Mouse (Mus musculus) heart, embryonic 14.5 days (tissue): ENCODE data around the gene Phospho1. TPM values are rescaled to one million over a fixed set of nuclear protein-coding genes. Genes with fewer than 3 reads are reported as not detected.

ENCODE experiments used
- ATAC-seq: fragments of 200-750 bp; cut with Nextera tagmentation; 2 replicates; pipeline ENCODE4 v1.8.0; 2017; ENCODE audit warnings: low read depth, moderate TSS enrichment; ENCODE audit not compliant: insufficient number of reproducible peaks, insufficient read depth, low FRiP score
- H3K27ac ChIP-seq, 2 experiments: fragments of 200-500 bp in 1 of 2; fragments of 300-500 bp in 1 of 2; sonication (generic) in 1 of 2; replicated peaks in 1 of 2; 2 replicates each; pipeline ENCODE4 v1.5.1; 2012 to 2014; ENCODE audit warnings: low read depth in 2 of 2, low read length in 2 of 2, control low read depth in 1 of 2, mild to moderate bottlenecking in 1 of 2, mixed read lengths in 1 of 2; ENCODE audit not compliant: control insufficient read depth in 1 of 2, insufficient read depth in 1 of 2
- H3K27me3 ChIP-seq: fragments of 300-500 bp; sonication (generic); 2 replicates; pipeline ENCODE4 v1.6.1; 2014; ENCODE audit warnings: mild to moderate bottlenecking, low read length, control low read depth; ENCODE audit not compliant: control insufficient read depth, insufficient read depth
- H3K36me3 ChIP-seq: fragments of 300-500 bp; sonication (generic); 2 replicates; pipeline ENCODE4 v1.6.1; 2014; ENCODE audit warnings: mild to moderate bottlenecking, control low read depth, low read length, mixed read lengths; ENCODE audit not compliant: control insufficient read depth, insufficient read depth
- H3K4me1 ChIP-seq, 2 experiments: fragments of 200-500 bp in 1 of 2; fragments of 300-500 bp in 1 of 2; sonication (generic) in 1 of 2; 2 replicates each; pipeline ENCODE4 v1.6.1; 2012 to 2014; ENCODE audit warnings: low read length in 2 of 2, control low read depth in 1 of 2, mixed read lengths in 1 of 2; ENCODE audit not compliant: control insufficient read depth in 2 of 2, insufficient read depth in 2 of 2
- H3K4me2 ChIP-seq: fragments of 300-500 bp; sonication (generic); 2 replicates; pipeline ENCODE4 v1.6.1; 2014; ENCODE audit warnings: mild to moderate bottlenecking, low read length
- H3K4me3 ChIP-seq, 2 experiments: fragments of 200-500 bp in 1 of 2; fragments of 300-500 bp in 1 of 2; sonication (generic) in 1 of 2; 2 replicates each; pipeline ENCODE4 v1.5.1; 2012 to 2014; ENCODE audit warnings: low read length in 2 of 2, mild to moderate bottlenecking in 2 of 2, control low read depth in 1 of 2, low read depth in 1 of 2, moderate library complexity in 1 of 2; ENCODE audit not compliant: control insufficient read depth in 1 of 2, insufficient read depth in 1 of 2
- H3K9ac ChIP-seq: fragments of 300-500 bp; sonication (generic); 2 replicates; pipeline ENCODE4 v1.6.1; 2014; ENCODE audit warnings: mild to moderate bottlenecking, low read length
- H3K9me3 ChIP-seq: fragments of 300-500 bp; sonication (generic); 2 replicates; pipeline ENCODE4 v1.6.1; 2016; ENCODE audit warnings: low read length, control low read depth; ENCODE audit not compliant: control insufficient read depth
- WGBS: fragments of 180-500 bp; shearing (Covaris S2); extraction: QIAGEN DNeasy Blood & Tissue Kit; methylation state at CpG from one replicate; pipeline ENCODE4 v1.1.7; 2014; 5-methylcytosine and 5-hydroxymethylcytosine counted together
- polyA plus RNA-seq: library from polyadenylated mRNA; unstranded; fragments of >200 nt; fragmentation: Nextera tagmentation; extraction: Ambion mirVana; gene quantifications from 2 replicates; pipeline ENCODE4 v1.2.1, GENCODE M21; 2014

Gene Phospho1
- polyA plus RNA-seq, 1 experiment from 2014 or later = 2.9 TPM

GRCm38 (mm10) chr11:95825625-95826024, 1.3 kb downstream of the Phospho1 start:
- no peak overlapping the region for H3K4me3 ChIP-seq
- H3K36me3 ChIP-seq = no peaks in the 10 kb centered on the region
- no peak for ATAC-seq
- H3K4me2 ChIP-seq = no peak overlapping the region
- H3K27me3 ChIP-seq = peaks cover 28% of the 10 kb centered on the region
- H3K9ac ChIP-seq = peak overlapping the region; percentile 77; the same call in 1 of the 2 replicates
- WGBS = 53% methylated on average over 3 of the region's 3 CpGs
- H3K9me3 ChIP-seq = no peaks in the 10 kb centered on the region
- peaks cover 2 to 22% of the 10 kb centered on the region in 2 experiments for H3K4me1 ChIP-seq
- H3K27ac ChIP-seq = no peak overlapping the region

- Histone ChIP-seq H3K9me3 (no peaks in the 10 kb centered on the region), H3K36me3 (no peaks in the 10 kb centered on the region), H3K27ac (no peak overlapping the region), H3K4me1 (peaks cover 5 to 31% of the 10 kb centered on the region in 2 experiments), H3K27me3 (peaks cover 37% of the 10 kb centered on the region), H3K4me3 (no peak overlapping the region), H3K4me2 (no peak overlapping the region), H3K9ac (no peak overlapping the region; the same call in 1 of the 2 replicates)
- WGBS = 48% methylated on average over 6 of the region's 6 CpGs
- no peak for ATAC-seq
Observed at GRCm38 (mm10) chr11:95826317-95827167, 2.2 kb downstream of the Phospho1 start.

GRCm38 (mm10) chr11:95827168-95827447, 2.8 kb downstream of the Phospho1 start:
- H3K36me3 ChIP-seq = no peaks in the 10 kb centered on the region
- H3K4me1 ChIP-seq = peaks cover 5 to 32% of the 10 kb centered on the region in 2 experiments
- H3K4me3 ChIP-seq = no peak overlapping the region
- no peak overlapping the region for H3K4me2 ChIP-seq
- H3K27ac ChIP-seq = no peak overlapping the region
- H3K27me3 ChIP-seq = peaks cover 43% of the 10 kb centered on the region
- ATAC-seq = no peak
- H3K9ac ChIP-seq = no peak overlapping the region
- 18% methylated on average over 3 of the region's 3 CpGs for WGBS
- H3K9me3 ChIP-seq = no peaks in the 10 kb centered on the region

- H3K4me3 ChIP-seq = no peak overlapping the region
- H3K9ac ChIP-seq = no peak overlapping the region
- peaks cover 48% of the 10 kb centered on the region for H3K27me3 ChIP-seq
- H3K9me3 ChIP-seq = no peaks in the 10 kb centered on the region
- H3K27ac ChIP-seq = no peak overlapping the region
- ATAC-seq = no peak
- peaks cover 5 to 32% of the 10 kb centered on the region in 2 experiments for H3K4me1 ChIP-seq
- H3K36me3 ChIP-seq = peaks cover 4% of the 10 kb centered on the region; the same call in 1 of the 2 replicates
- no peak overlapping the region for H3K4me2 ChIP-seq
- 12% methylated on average over 3 of the region's 3 CpGs for WGBS
Observed at GRCm38 (mm10) chr11:95827464-95828085, 3.3 kb downstream of the Phospho1 start.

GRCm38 (mm10) chr11:95828181-95828964, 4.1 kb downstream of the Phospho1 start:
- H3K36me3 ChIP-seq = peaks cover 6% of the 10 kb centered on the region; the same call in 1 of the 2 replicates
- ATAC-seq = no peak
- H3K4me1 ChIP-seq = peaks cover 5 to 32% of the 10 kb centered on the region in 2 experiments
- H3K9ac ChIP-seq = no peak overlapping the region
- 70% methylated on average over 11 of the region's 11 CpGs for WGBS
- peaks cover 54% of the 10 kb centered on the region for H3K27me3 ChIP-seq
- no peak overlapping the region for H3K4me2 ChIP-seq
- H3K27ac ChIP-seq = no peak overlapping the region
- H3K4me3 ChIP-seq = no peak overlapping the region
- no peaks in the 10 kb centered on the region for H3K9me3 ChIP-seq

GRCm38 (mm10) chr11:95829526-95830050, 5.3 kb downstream of the Phospho1 start:
- H3K9ac ChIP-seq = no peak overlapping the region
- H3K4me2 ChIP-seq = no peak overlapping the region
- H3K4me1 ChIP-seq = peaks cover 12 to 41% of the 10 kb centered on the region in 2 experiments
- H3K27me3 ChIP-seq = peaks cover 62% of the 10 kb centered on the region
- no peaks in the 10 kb centered on the region for H3K9me3 ChIP-seq
- H3K4me3 ChIP-seq = peak overlapping the region in 1 of 2 experiments; percentile 35; a peak in 1 of 4 replicates
- H3K27ac ChIP-seq = no peak overlapping the region
- ATAC-seq = no peak
- 44% methylated on average over 4 of the region's 4 CpGs for WGBS
- H3K36me3 ChIP-seq = peaks cover 6% of the 10 kb centered on the region; the same call in 1 of the 2 replicates
